Comparison of ENCODE assay signal across 23 mouse cellular contexts in the genomic region with DNA sequence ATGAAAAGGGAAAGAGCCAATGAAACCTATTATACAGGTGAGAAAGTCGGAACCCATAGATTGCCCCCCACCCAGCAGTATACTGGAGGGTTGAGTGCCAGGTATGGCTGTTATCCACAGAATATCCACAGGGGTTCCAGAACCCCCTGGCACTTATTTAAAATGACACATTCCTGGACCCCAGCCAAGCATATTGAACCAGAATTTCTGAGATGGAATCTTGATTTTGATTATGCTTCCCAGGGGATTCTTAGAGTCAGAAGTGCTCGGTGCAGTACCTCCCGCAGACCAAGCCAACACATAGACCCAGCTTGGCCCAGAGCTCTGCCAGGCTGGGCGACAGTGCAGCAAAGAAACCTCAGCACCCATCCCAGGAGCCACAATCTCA. TPM values are rescaled to one million over a fixed set of nuclear protein-coding genes. Genes with fewer than 3 reads are reported as not detected.
DNase-seq lines count a peak whose midpoint lies in the region; ATAC-seq and TF ChIP-seq lines count a peak whose summit lies in the region.
"Had no signal": no experiment of that assay in that cellular context is flagged by ENCODE, and none has a peak within 500 bp of the region (broad histone marks: within the 10 kb centered on the region; RNA-seq: fewer than 3 reads in every experiment).

No protein-coding gene starts in this region.

- no peak for TF ChIP-seq CTCF in lung, embryonic 14.5 days (IDR thresholded peaks at IDR 0.05; ENCODE audit: low read depth)
- no peak for TF ChIP-seq CTCF in liver, postnatal 0 days (IDR thresholded peaks at IDR 0.05; ENCODE audit: low read depth)

- no peak overlapping the region for H3K27ac ChIP-seq in lung, embryonic 14.5 days (ENCODE audit: low read depth)
- peak overlapping the region; percentile 96 for H3K27ac ChIP-seq in liver, postnatal 0 days (ENCODE audit: low read depth)
- no peak overlapping the region for H3K27ac ChIP-seq in midbrain, embryonic 15.5 days
- H3K27ac ChIP-seq: heart, embryonic 10.5 days; heart, embryonic 15.5 days; kidney, postnatal 0 days; lung, embryonic 15.5 days; midbrain, embryonic 12.5 days had no signal

- WGBS in lung, embryonic 14.5 days, result 64% methylated on average over 4 of the region's 4 CpGs
- 79% methylated on average over 4 of the region's 4 CpGs for WGBS in liver, postnatal 0 days (ENCODE audit: insufficient replicate concordance)
- 84% methylated on average over 4 of the region's 4 CpGs for WGBS in midbrain, embryonic 15.5 days

- H3K27me3 ChIP-seq in lung, embryonic 14.5 days (ENCODE audit: insufficient read depth, low read length), result no peaks in the 10 kb centered on the region
- H3K27me3 ChIP-seq in liver, postnatal 0 days (ENCODE audit: insufficient read depth, low read length), result no peaks in the 10 kb centered on the region
- no peaks in the 10 kb centered on the region for H3K27me3 ChIP-seq in midbrain, embryonic 15.5 days (replicated peaks)
- H3K27me3 ChIP-seq: heart, embryonic 15.5 days; lung, embryonic 15.5 days; megakaryocyte, embryonic 14.5 days; midbrain, embryonic 12.5 days had no signal

- no peak for TF ChIP-seq EP300 in liver, postnatal 0 days (IDR thresholded peaks at IDR 0.05; ENCODE audit: low read depth)

- H3K36me3 ChIP-seq in lung, embryonic 14.5 days (ENCODE audit: insufficient read depth), result peaks cover 23% of the 10 kb centered on the region
- peaks cover 19% of the 10 kb centered on the region for H3K36me3 ChIP-seq in liver, postnatal 0 days (replicated peaks; ENCODE audit: insufficient read depth, low read length)
- no peaks in the 10 kb centered on the region for H3K36me3 ChIP-seq in midbrain, embryonic 15.5 days (replicated peaks)

- no peak overlapping the region for H3K4me3 ChIP-seq in lung, embryonic 14.5 days (ENCODE audit: low read depth, low read length)
- no peak overlapping the region for H3K4me3 ChIP-seq in liver, postnatal 0 days (ENCODE audit: low read depth, low read length)
- H3K4me3 ChIP-seq in midbrain, embryonic 15.5 days, result no peak overlapping the region
- H3K4me3 ChIP-seq: heart, embryonic 10.5 days; heart, embryonic 15.5 days; lung, embryonic 15.5 days; midbrain, embryonic 12.5 days had no signal

- ATAC-seq in lung, embryonic 14.5 days (ENCODE audit: insufficient read depth), result no peak
- ATAC-seq in liver, postnatal 0 days, result no peak
- ATAC-seq in midbrain, embryonic 15.5 days (replicated peaks), result no peak
- ATAC-seq: forebrain, embryonic 14.5 days; hindbrain, embryonic 16.5 days had no signal

- no peak overlapping the region for H3K4me2 ChIP-seq in lung, embryonic 14.5 days
- no peak overlapping the region for H3K4me2 ChIP-seq in liver, postnatal 0 days (ENCODE audit: low read depth, low read length)
- no peak overlapping the region for H3K4me2 ChIP-seq in midbrain, embryonic 15.5 days
- H3K4me2 ChIP-seq: heart, embryonic 15.5 days; lung, embryonic 15.5 days; midbrain, embryonic 12.5 days had no signal

- peak; percentile 39 for DNase-seq in cerebellum, adult 8-10 months
- no peak for DNase-seq in cerebellum, postnatal 36 days
- DNase-seq in lung, embryonic 14.5 days, result peak; percentile 28
- DNase-seq in lung, postnatal 4 days, result no peak
- peak; percentile 50 for DNase-seq in cerebellum, adult 9-11 months
- no peak for DNase-seq in liver, postnatal 0 days
- no peak for DNase-seq in thymus, postnatal 4 days
- DNase-seq: adrenal gland, adult 8-10 months; gastrocnemius, postnatal 25 days; heart, adult 11 months; kidney, adult 18-20 months; layer of hippocampus, postnatal 36 days; left cerebral cortex, postnatal 4 days; thymus, postnatal 14 days had no signal

- H3K4me1 ChIP-seq in lung, embryonic 14.5 days (ENCODE audit: insufficient read depth), result peaks cover 8% of the 10 kb centered on the region; the same call in 1 of the 2 replicates
- H3K4me1 ChIP-seq in liver, postnatal 0 days (ENCODE audit: insufficient read depth), result peaks cover 46% of the 10 kb centered on the region
- no peaks in the 10 kb centered on the region for H3K4me1 ChIP-seq in midbrain, embryonic 15.5 days

- no peak overlapping the region for H3K9ac ChIP-seq in lung, embryonic 14.5 days
- H3K9ac ChIP-seq in liver, postnatal 0 days (replicated peaks), result no peak overlapping the region
- no peak overlapping the region for H3K9ac ChIP-seq in midbrain, embryonic 15.5 days
- H3K9ac ChIP-seq: heart, embryonic 15.5 days; lung, embryonic 15.5 days; midbrain, embryonic 12.5 days had no signal

- no peaks in the 10 kb centered on the region for H3K9me3 ChIP-seq in lung, embryonic 14.5 days (ENCODE audit: low read depth, low read length)
- H3K9me3 ChIP-seq in liver, postnatal 0 days (ENCODE audit: low read length), result no peaks in the 10 kb centered on the region
- no peaks in the 10 kb centered on the region for H3K9me3 ChIP-seq in midbrain, embryonic 15.5 days
- H3K9me3 ChIP-seq: heart, embryonic 10.5 days; heart, embryonic 15.5 days; lung, embryonic 15.5 days; megakaryocyte, embryonic 14.5 days; midbrain, embryonic 12.5 days had no signal

RNA-seq across cellular contexts. Expression of a gene that starts 3.7 kb away (rescaled TPM):
- 20.6 and 21.7 TPM in 2 replicates for polyA plus RNA-seq in lung, embryonic 14.5 days (2014; fragmentation: Nextera tagmentation; extraction: Ambion mirVana)
- polyA plus RNA-seq in liver, postnatal 0 days (2015; fragmentation: Nextera tagmentation; extraction: Ambion mirVana), result 7.2 and 8.4 TPM in 2 replicates
- polyA plus RNA-seq in midbrain, embryonic 15.5 days (2015; fragmentation: Nextera tagmentation; extraction: Ambion mirVana), result 6.0 TPM in 2 replicates

Comparison
In these comparisons a context has a peak if more than half of its experiments do, and no peak if none do; other contexts are left out.
1. DNase-seq: peak in cerebellum, adult 8-10 months (single experiment), lung, embryonic 14.5 days (single experiment) and cerebellum, adult 9-11 months (single experiment); none in cerebellum, postnatal 36 days (0 of 2), lung, postnatal 4 days (0 of 2), liver, postnatal 0 days (single experiment) and thymus, postnatal 4 days (single experiment).